Mouse (Mus musculus): ENCODE data around the gene Eid1.

Eid1 gene

GRCm38 (mm10) chr2:125672957-125673631, at the start of gene Eid1:
TSS of gene Eid1 (plus strand) at chr2:125673095.
- DNase-seq (ENCODE audit: low spot score in 2 of 2): peak; percentile 51 to 68

GRCm38 (mm10) chr2:125623211-125623610, 49.7 kb upstream of the Eid1 start:
- DNase-seq (ENCODE audit: low spot score in 2 of 2): no peak

GRCm38 (mm10) chr2:125624127-125624685, 48.7 kb upstream of the Eid1 start:
- no peak for DNase-seq (ENCODE audit: low spot score in 2 of 2)

DNA sequence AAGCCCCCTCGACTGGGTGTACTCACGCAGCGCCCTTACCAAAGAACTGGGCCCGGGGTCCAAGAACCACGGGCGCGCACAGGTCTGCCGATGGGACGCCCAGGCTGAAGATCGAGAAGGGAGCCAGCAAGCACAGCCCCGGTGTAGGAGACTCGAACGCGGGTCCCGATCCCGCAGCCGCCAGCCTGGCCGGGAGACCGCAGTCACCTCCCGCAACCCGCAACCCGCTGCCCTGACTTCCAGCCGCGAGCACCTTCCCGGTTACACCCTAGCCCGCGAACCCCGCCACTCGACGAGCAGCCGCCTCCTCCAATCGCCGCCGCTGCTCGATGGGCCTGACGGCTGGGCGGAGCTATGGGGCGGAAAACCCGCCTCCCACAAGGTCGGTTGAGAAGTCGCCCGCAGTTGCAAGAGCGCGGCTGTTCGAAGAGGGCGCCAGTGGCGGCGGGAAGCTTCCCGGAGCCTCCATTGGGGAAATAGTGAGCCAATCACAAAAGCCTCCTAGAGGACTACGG, 48.0 kb upstream of the Eid1 start, which contains the start of gene Cep152:
Gene Cep152 (minus strand): TSS at position 277 of the 515 bp plus-strand sequence.
- peak; percentile 91 to 95 for DNase-seq (ENCODE audit: low spot score in 2 of 2)

DNA sequence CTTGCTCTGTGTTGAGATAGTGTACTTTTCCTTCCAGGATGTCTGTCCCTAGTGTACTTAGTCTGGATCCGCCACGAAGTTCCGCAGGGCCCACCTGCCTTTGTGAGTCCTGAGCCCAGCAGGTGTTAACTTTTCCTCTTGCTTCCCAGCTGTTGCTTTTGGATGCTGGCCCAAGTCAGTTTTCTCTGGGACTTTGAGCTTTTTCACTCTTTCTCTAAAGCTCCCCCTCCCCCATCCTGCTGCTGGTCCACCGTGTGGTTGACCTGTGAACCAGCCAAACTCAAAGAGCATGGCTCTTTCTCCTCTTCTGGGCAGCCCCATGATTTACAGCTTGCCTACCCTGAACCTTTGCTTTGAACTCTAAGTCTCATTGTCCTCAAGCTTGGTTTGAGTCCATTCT, 46.4 kb upstream of the Eid1 start:
- no peak for DNase-seq (ENCODE audit: low spot score in 2 of 2)

- DNase-seq (ENCODE audit: low spot score in 2 of 2): no peak
These were observed 44.4 kb upstream of the Eid1 start for GRCm38 (mm10) chr2:125628487-125628886.

GRCm38 (mm10) chr2:125630010-125630409, 42.9 kb upstream of the Eid1 start:
- no peak for DNase-seq (ENCODE audit: low spot score in 2 of 2)

DNA sequence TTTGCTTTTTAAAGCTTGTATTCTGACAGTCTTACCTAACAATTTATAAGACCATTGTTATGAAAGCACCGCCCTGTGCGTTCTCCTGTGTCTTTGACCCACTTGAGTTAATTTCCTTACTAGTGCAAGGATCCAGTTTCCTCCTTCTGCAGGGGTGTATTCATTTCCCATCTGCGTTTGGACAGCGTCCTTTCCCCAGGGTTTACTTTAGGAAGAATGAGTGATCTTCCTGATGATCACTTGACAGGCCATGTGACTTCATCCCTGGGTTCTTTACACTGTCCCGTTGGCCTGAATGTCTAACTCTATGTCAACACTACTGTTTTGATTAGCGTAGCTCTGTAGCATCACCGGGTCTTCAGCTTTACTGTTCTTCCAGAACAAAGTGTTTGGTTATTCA, 35.6 kb upstream of the Eid1 start:
- DNase-seq (ENCODE audit: low spot score in 2 of 2): no peak

DNA sequence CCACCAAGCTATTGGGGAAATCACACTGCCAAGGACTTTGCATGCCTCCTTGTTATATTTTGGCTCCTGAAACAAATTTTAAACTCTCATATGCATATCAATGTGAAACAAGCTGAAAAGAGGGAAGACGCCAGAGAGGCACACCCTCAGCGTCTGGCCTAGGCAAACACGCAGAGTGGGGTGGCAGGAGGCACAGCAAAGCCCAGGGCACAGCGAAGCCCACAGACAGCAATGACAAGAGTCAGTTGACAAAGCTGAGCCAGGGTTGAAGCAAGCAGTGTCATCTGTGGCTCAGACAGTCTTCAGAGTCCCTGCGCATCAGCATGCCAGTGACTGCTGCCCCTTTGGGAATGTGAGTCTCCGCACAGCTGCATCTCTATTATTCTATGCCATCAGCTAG, 28.0 kb upstream of the Eid1 start:
- no peak for DNase-seq (ENCODE audit: low spot score in 2 of 2)

- no peak for DNase-seq (ENCODE audit: low spot score in 2 of 2)
These were observed 22.9 kb upstream of the Eid1 start for GRCm38 (mm10) chr2:125650038-125650437.

DNA sequence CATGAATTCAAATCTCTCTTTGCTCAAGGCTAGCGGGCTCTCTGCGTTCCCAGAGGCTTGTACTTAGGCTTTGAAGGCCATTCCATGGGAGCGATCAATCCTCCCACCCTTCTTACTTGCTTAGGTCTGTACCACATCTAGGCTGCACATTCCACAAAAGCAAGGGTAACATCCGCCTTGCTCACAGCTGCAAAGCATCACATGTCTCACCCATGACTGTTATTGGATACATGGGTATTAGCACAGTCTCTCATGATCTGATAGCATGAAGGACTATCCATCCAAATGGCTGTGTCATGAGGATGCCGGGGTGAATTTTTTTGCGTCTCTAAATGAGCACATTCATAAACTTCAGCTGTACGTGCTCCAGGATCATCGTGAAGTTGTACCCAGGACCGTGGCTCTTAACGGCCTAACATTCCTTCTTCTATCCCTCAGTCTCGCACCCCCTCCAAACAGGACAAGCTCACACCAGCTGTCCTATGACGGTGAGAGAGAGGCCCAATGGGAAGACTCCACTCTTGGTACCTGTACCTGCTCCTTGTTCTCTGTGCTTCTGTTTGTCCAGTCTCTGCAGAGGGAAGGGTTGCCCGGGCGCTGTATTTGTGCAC, 22.0 kb upstream of the Eid1 start:
- no peak for DNase-seq (ENCODE audit: low spot score in 2 of 2)

DNA sequence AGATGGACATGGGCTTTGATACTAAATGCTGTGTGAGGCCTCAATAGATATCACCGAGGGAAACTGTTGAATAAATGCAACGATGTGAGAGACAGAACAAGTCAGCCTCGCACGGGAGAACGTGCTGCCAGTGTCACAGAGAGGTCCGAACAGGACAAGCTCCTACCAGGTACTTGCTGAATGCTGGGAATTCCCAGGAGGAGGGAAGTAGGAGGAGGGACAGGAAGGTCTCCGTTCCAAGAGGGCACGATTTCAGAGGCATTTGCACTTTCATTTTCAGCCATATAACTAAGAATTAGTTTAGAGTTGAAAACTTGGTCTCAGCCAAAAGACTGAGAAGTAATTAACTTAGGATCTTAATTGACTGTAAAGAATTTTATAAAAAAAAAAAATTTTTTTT, 21.3 kb upstream of the Eid1 start:
- no peak for DNase-seq (ENCODE audit: low spot score in 2 of 2)

DNA sequence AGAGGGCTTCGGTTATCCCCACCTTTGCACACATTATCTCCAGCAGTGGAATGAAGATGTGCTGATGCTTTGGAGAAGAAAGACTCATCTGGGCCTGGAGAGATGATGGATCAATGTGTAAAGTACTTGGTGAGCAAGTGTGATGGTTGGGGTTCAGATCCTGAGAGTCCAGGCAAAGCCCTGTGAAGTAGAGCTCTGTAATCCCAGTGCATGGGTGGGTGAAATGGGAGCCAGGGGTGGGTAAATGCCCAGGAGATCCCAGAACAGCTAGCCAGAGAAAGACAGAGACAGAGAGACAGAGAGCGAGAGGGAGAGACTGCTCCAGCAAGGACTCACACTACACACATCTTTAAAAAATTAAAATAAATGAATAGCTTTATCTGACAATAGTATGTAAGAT, 19.6 kb upstream of the Eid1 start:
- no peak for DNase-seq (ENCODE audit: low spot score in 2 of 2)

- DNase-seq (ENCODE audit: low spot score in 2 of 2): no peak
These were observed 17.5 kb upstream of the Eid1 start for GRCm38 (mm10) chr2:125655391-125655790.

DNA sequence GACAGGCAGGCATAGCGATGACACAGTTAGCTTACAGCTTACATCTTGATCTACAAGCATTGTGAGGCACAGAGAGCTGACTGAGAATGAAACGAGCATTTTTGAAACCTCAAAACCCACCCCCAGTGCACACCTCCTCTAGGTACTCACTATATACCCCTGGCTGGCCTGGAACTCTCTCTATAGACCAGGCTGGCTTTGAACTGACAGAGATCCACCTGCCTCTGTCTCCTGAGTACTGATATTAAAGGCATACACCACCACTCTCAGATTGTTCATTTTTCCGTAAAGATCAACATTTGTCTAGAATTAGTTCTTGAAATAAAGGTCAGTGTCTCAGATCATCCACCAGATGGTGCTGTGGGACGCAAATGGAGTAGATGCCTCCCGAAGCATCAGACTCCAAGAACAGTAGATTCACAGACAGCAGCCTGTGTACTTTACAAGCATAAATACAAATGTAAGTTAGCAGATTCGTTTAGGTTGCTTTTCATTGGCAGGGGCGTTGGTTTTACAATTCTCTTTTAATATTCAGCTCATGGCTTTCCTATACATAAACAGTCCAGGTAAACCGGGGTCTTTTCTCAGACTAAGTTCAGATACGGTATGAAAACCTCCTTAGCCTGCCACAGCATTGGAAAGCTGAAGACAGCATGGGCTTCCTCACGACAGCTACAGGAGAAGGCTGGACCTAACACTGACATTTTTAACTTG, 12.9 kb upstream of the Eid1 start:
- DNase-seq (ENCODE audit: low spot score in 2 of 2): peak; percentile 64 to 69

DNA sequence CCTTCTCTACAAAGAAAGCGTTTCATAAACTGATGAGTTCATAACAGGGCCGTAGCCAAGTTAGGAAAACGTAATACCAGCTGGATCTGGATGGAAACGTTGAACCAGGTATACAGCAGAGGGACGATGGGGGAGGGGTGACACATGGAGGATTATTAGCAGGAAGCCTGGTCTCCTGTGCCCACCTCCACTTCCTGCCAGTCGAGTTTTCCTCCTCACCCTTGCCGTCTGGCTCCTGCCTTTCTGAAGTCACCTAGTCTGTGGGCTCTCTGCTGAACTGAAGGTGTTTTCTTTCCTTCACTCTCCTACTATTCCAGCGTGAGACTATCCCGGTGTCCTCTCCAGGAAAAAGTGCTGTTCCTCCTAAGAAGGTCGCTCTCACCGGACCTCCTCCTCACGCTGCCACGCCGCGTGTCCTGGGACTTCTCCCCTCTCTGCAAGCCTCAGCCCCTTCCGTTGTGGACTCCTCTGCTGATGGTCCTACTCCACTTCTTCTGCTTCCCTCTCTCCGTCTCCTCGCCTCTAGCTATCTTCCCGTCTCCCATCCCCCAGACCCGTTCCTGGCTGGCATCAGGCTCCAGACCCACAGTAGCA, 12.3 kb upstream of the Eid1 start:
- no peak for DNase-seq (ENCODE audit: low spot score in 2 of 2)

GRCm38 (mm10) chr2:125661156-125661555, 11.7 kb upstream of the Eid1 start:
- no peak for DNase-seq (ENCODE audit: low spot score in 2 of 2)

DNA sequence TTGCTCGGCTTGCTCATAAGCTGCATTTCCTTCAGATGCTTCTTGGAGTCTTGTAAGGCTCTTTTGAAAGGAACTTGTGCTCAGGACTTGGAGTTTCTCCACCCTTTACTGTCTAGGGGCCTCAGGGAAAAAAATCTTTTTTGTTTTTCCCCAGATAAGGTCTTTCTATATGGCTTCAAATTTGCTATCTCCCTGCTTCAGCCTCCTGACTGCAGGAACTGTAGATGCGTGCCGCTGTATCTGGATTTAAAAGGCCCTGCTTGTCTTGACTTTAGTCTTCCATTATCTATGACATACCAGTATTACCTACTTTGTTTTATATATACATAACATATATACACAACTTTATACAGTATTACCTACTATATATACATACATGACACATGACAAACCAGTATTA, 10.4 kb upstream of the Eid1 start:
- no peak for DNase-seq (ENCODE audit: low spot score in 2 of 2)

- no peak for DNase-seq (ENCODE audit: low spot score in 2 of 2)
These were observed 7.7 kb upstream of the Eid1 start for GRCm38 (mm10) chr2:125665213-125665612.

GRCm38 (mm10) chr2:125665909-125666308, 7.0 kb upstream of the Eid1 start:
- DNase-seq (ENCODE audit: low spot score in 2 of 2): no peak

DNA sequence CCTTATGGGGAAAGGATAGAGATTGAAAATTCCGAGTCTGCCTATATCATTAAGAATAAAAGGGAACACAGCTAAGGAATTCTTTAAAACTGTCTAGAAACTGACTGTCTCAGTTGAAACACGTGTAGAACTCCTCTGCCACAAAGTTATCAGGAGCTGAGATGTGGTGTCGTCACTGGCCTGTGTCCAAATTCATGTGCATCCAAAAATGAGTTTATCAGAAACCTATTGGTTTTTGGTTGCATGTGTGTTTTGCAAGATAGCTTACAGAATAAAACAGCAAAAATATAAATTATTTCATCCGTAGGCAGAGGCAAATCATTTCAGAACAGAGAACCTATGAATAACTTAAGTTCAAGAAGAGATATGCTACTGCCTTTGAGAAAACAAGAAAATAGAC, 6.2 kb upstream of the Eid1 start:
- no peak for DNase-seq (ENCODE audit: low spot score in 2 of 2)

GRCm38 (mm10) chr2:125667184-125667583, 5.7 kb upstream of the Eid1 start:
- DNase-seq (ENCODE audit: low spot score in 2 of 2): peak; percentile 52 to 63

Measured in natural killer cell, adult 2 months (primary cell).